Mouse (Mus musculus) G1E (cell line): Measurements from ENCODE around the gene Mia2. TPM values are rescaled to one million over a fixed set of nuclear protein-coding genes. Genes with fewer than 3 reads are reported as not detected.

Experiments used
- ATAC-seq: 2 replicates; pipeline ENCODE4 v1.8.0; 2016; ENCODE audit warnings: mild to moderate bottlenecking; ENCODE audit not compliant: insufficient number of reproducible peaks, poor library complexity, low FRiP score, severe bottlenecking; ENCODE audit errors: extremely low read depth
- DNase-seq: peaks from one replicate; pipeline ENCODE4 v3.0.0; 2012; ENCODE audit warnings: low spot score
- H3K27me3 ChIP-seq: 2 replicates; pipeline ENCODE4 v1.6.1; 2012; ENCODE audit warnings: mild to moderate bottlenecking, low read length, inconsistent platforms; ENCODE audit not compliant: insufficient read depth
- H3K36me3 ChIP-seq: replicated peaks from 2 replicates; pipeline ENCODE3; 2012; ENCODE audit warnings: mild to moderate bottlenecking, inconsistent platforms
- H3K4me1 ChIP-seq: 2 replicates; pipeline ENCODE4 v1.6.1; 2012; ENCODE audit warnings: low read depth, low read length, inconsistent platforms, mixed read lengths; ENCODE audit not compliant: insufficient read depth
- H3K4me3 ChIP-seq: 2 replicates; pipeline ENCODE4 v1.5.1; 2012; ENCODE audit warnings: low read depth, mild to moderate bottlenecking, inconsistent platforms, low read length, moderate library complexity, mixed read lengths
- H3K9me3 ChIP-seq: replicated peaks from 2 replicates; pipeline ENCODE4 v1.6.1; 2012; ENCODE audit warnings: inconsistent platforms
- CTCF ChIP-seq: IDR thresholded peaks from 2 replicates; pipeline ENCODE4 v1.5.1; 2012; ENCODE audit warnings: low read depth, low read length, inconsistent platforms, mixed read lengths
- GATA1 ChIP-seq: IDR thresholded peaks from 2 replicates; pipeline ENCODE4 v1.6.1; 2012; ENCODE audit warnings: borderline replicate concordance, low read length, inconsistent platforms, mixed read lengths
- GATA2 ChIP-seq: IDR thresholded peaks from 2 replicates; pipeline ENCODE4 v1.6.1; 2012; ENCODE audit warnings: low read depth, low read length, inconsistent platforms, borderline replicate concordance
- POLR2AphosphoS5 ChIP-seq: IDR thresholded peaks from 2 replicates; pipeline ENCODE4 v1.6.1; 2012; ENCODE audit warnings: low read depth, low read length, inconsistent platforms; ENCODE audit not compliant: insufficient replicate concordance
- TAL1 ChIP-seq: conservative IDR thresholded peaks from 2 replicates; pipeline ENCODE4 v1.6.1; 2012; ENCODE audit warnings: low read depth, low read length, inconsistent platforms, mixed read lengths
- polyA plus RNA-seq: library from polyadenylated mRNA; stranded (reverse); fragments of >175 nt; gene quantifications from 2 replicates; pipeline ENCODE4 v1.2.3, GENCODE M21; 2012
- total RNA-seq, 2 experiments: library from RNA; stranded (forward) in 1 of 2; stranded (reverse) in 1 of 2; fragments of 200-1000 nt in 1 of 2; fragments of >200 nt in 1 of 2; fragmentation: Nextera tagmentation in 1 of 2; gene quantifications; 2 replicates each; pipeline ENCODE4 v1.2.3; 2014 to 2017

Gene Mia2
- total and polyA plus RNA-seq, 3 experiments: 50.5 to 151 (median 147) TPM

GRCm38 (mm10) chr12:59132940-59133339, 37.3 kb downstream of the Mia2 start:
- DNase-seq (no peak), ATAC-seq (no peak)
- Histone ChIP-seq H3K9me3 (0 out of 2 replicates have a peak, but pooled peaks cover 2% of the 10 kb centered on the region), H3K36me3 (peaks cover 34% of the 10 kb centered on the region), H3K27me3 (no peaks in the 10 kb centered on the region), H3K4me3 (peak overlapping the region; percentile 82), H3K4me1 (peaks cover 67% of the 10 kb centered on the region)
- TF ChIP-seq TAL1: no peak
- TF ChIP-seq CTCF: no peak
- TF ChIP-seq GATA2: no peak
- no peak for TF ChIP-seq GATA1
- TF ChIP-seq POLR2AphosphoS5: no peak

- peak overlapping the region; percentile 82 for H3K4me3 ChIP-seq
- H3K36me3 ChIP-seq: peaks cover 38% of the 10 kb centered on the region
- ATAC-seq (peak; percentile 79), DNase-seq (peak; percentile 76)
- TF ChIP-seq GATA2 (no peak), GATA1 (no peak), POLR2AphosphoS5 (no peak), CTCF (no peak), TAL1 (no peak)
- 0 out of 2 replicates have a peak, but pooled peaks cover 2% of the 10 kb centered on the region for H3K9me3 ChIP-seq
- peaks cover 65% of the 10 kb centered on the region for H3K4me1 ChIP-seq
- no peaks in the 10 kb centered on the region for H3K27me3 ChIP-seq
These were observed 37.9 kb downstream of the Mia2 start for GRCm38 (mm10) chr12:59133437-59133999.

- peaks cover 53% of the 10 kb centered on the region for H3K36me3 ChIP-seq
- H3K27me3 ChIP-seq: no peaks in the 10 kb centered on the region
- no peak for DNase-seq
- ATAC-seq: no peak
- 0 out of 2 replicates have a peak, but pooled peaks cover 2% of the 10 kb centered on the region for H3K9me3 ChIP-seq
- H3K4me3 ChIP-seq: no peak overlapping the region
- TF ChIP-seq GATA2 (no peak), GATA1 (no peak), CTCF (no peak), POLR2AphosphoS5 (no peak), TAL1 (no peak)
- H3K4me1 ChIP-seq: peaks cover 63% of the 10 kb centered on the region
These were observed 39.5 kb downstream of the Mia2 start for GRCm38 (mm10) chr12:59135096-59135495.

- no peak for ATAC-seq
- Histone ChIP-seq H3K36me3 (peaks cover 58% of the 10 kb centered on the region), H3K27me3 (no peaks in the 10 kb centered on the region), H3K9me3 (0 out of 2 replicates have a peak, but pooled peaks cover 2% of the 10 kb centered on the region), H3K4me3 (no peak overlapping the region; the same call in 1 of the 2 replicates), H3K4me1 (peaks cover 57% of the 10 kb centered on the region)
- no peak for DNase-seq
- TF ChIP-seq TAL1 (no peak), CTCF (no peak), GATA2 (no peak), POLR2AphosphoS5 (no peak), GATA1 (no peak)
These were observed 40.1 kb downstream of the Mia2 start for GRCm38 (mm10) chr12:59135533-59136300.

- Histone ChIP-seq H3K36me3 (peaks cover 71% of the 10 kb centered on the region), H3K4me3 (no peak overlapping the region), H3K9me3 (0 out of 2 replicates have a peak, but pooled peaks cover 2% of the 10 kb centered on the region), H3K4me1 (peaks cover 53% of the 10 kb centered on the region), H3K27me3 (no peaks in the 10 kb centered on the region)
- ATAC-seq (no peak), DNase-seq (no peak)
- TF ChIP-seq CTCF: no peak
- TF ChIP-seq GATA1: no peak
- no peak for TF ChIP-seq POLR2AphosphoS5
These were observed 41.4 kb downstream of the Mia2 start for GRCm38 (mm10) chr12:59137031-59137430.

- H3K4me1 ChIP-seq: peaks cover 46% of the 10 kb centered on the region
- DNase-seq: no peak
- peaks cover 90% of the 10 kb centered on the region for H3K36me3 ChIP-seq
- TF ChIP-seq GATA1 (no peak), POLR2AphosphoS5 (no peak), TAL1 (no peak), CTCF (no peak), GATA2 (no peak)
- H3K9me3 ChIP-seq: 0 out of 2 replicates have a peak, but pooled peaks cover 2% of the 10 kb centered on the region
- ATAC-seq: no peak
- no peak overlapping the region for H3K4me3 ChIP-seq
- H3K27me3 ChIP-seq: no peaks in the 10 kb centered on the region
These were observed 43.8 kb downstream of the Mia2 start for GRCm38 (mm10) chr12:59139372-59139771.

- Histone ChIP-seq H3K4me1 (peaks cover 12% of the 10 kb centered on the region), H3K4me3 (no peak overlapping the region), H3K9me3 (no peaks in the 10 kb centered on the region), H3K27me3 (no peaks in the 10 kb centered on the region), H3K36me3 (peaks cover 92% of the 10 kb centered on the region)
- TF ChIP-seq CTCF (no peak), TAL1 (no peak)
- DNase-seq: no peak
- no peak for ATAC-seq
These were observed 49.5 kb downstream of the Mia2 start for GRCm38 (mm10) chr12:59145130-59145529.
